Mouse (Mus musculus): ENCODE data around the gene Map3k5.
"Not testable (repeated sequence)": the region's sequence is repeated elsewhere in the genome, so short reads cannot be mapped to it uniquely, and the experiment has no call there.

Gene Map3k5

DNA sequence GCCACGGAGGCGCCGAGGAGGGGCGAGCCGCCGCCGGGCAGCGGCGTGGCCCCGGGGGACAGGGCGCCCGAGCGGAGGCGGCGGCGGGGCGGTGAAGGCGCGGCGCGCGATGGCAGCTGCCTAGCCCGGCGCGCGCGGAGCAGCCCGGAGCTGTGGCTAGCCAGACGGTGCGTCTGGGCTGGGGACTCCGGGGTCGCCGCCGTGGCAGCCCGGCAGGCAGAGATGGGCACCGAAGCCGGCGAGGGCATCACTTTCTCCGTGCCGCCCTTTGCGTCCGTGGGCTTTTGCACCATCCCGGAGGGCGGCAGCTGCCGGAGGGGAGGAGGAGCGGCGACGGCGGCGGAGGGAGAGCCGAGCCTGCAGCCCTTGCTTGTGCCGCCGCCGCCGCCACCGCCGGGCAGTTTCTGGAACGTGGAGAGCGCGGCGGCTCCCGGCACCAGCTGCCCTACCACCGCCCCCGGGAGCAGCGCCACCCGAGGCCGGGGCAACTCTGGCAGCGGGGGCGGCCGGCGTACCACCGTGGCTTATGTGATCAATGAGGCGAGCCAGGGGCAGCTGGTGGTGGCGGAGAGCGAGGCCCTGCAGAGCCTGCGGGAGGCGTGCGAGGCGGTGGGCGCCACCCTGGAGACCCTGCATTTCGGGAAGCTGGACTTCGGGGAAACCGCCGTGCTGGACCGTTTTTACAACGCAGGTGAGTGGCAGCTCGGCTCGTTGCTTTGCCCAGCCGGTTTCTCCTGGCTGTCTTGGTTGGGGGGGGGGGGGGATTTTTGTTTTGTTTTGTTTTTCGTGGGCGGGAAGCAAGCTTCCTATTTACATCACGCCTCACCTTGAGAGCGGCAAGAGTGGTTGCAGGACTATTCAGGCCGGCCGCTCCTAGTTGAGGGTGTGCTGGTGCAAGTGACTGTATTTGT, at the start of gene Map3k5:
TSS of gene Map3k5 (plus strand) at position 89 of the 911 bp plus-strand sequence.
- peak; percentile 42 to 75 for DNase-seq

DNA sequence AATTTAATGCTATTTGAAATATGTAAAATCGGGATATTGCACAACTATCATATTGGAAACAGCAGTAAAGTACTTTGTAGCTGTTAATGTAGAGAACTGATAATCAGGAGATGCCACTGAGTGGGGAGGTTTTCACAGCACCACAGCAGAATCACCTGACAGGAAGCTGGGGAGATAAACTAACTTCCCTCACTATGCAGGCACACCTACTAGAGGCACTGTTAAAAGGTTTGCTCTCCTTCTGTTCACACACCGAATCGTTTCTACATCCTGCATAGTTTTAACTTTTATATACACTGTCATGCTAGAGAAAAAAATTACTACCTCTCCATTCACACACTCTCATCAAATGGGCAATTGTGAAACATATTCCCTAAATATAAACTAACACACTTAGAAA, 48.0 kb upstream of the Map3k5 start:
- no peak for DNase-seq

DNA sequence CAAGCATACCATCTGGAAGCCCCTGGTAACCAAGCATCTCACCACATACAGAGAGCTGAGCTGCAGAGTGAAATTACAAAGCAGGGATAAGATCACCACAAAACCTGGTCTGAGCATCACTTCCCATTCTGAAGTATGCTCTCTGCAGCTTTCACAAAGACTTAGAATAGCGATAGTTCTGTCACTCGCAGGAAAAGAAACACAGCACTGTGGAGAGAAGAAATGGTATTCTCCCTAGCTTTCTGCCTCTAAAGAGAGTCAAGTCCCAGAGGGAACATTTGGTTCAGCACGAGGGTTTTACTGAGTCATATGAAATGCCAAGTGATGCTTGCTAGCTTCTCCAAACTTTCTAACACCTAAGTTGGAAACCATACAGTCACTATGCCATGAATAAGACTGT, 44.4 kb upstream of the Map3k5 start:
- no peak for DNase-seq

DNA sequence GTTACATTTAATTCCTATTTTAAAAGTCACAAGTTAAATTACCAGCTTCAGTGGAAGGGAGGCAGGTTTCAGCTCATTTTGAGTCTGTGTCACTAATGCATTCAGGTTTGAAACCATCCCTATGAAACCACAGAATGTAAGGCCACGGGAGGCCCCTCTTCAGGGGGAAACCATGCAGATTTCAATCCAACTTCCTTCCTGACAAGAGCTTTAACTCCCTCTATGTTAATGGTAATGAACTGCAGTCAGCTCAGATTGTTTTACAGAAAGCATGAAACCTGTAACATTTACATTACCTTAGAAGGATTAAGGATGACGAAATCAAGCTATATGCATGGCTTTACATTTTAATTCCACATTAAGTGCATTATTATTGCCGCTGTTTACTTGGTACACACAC, 42.6 kb upstream of the Map3k5 start:
- DNase-seq, result no peak

DNA sequence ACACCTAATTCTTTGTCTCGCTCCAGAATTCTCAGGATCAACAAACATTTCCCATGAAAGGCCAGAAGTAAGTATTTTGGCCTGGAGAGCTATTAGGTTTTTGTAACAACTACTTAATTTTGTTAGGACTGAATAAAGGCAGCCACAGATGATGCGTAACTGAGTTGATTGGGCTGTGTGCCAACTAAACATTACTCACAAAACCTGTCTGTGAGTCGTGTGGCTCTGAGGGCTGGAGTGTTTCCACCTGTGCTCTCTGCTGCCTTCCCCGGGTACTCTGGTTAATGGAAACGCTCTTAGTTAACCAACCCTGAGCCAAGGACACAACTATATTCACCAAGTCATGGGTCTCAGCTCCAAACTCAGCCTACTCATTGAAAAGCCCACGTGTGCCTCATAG, 41.1 kb upstream of the Map3k5 start:
- DNase-seq, result peak; percentile 17 to 30

DNA sequence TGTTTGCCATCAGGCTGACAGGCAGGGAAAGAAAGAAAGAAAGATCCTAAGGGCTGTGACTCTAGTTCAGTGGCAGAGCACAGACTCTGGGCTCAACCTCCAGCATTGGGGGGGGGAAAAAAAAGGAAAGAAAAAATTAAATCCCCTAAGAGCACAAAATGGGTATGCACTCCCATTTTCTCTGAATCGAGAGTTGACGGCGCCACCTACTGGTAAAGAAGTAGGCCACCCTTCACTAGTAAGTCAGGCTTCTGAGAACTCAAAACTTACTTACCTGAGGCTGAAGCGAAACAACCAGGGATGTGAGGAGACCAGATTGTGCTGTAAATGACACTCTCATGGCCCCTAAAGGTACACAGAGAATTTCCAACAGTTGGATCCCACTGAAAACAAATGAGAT, 40.3 kb upstream of the Map3k5 start:
- peak; percentile 29 to 60 for DNase-seq

DNA sequence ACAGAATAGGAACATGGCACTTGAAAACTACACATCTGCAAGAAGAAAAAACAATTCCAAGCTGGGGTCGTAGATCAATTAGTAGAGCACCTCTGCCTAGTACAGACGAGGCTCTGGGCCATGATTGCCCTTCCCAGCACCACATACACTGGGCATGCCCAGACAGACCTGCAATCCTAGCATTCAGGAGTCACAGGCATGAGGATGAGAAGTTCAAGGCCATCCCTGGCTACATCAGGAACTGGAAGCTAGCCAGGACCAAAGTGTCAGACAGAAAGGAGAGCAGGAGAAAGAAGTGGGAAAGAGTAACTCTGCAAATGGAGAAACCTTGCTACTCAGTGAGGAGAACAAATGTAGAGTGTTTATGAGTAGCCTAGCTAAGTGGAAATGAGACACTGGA, 34.1 kb upstream of the Map3k5 start:
- DNase-seq, result no peak

DNA sequence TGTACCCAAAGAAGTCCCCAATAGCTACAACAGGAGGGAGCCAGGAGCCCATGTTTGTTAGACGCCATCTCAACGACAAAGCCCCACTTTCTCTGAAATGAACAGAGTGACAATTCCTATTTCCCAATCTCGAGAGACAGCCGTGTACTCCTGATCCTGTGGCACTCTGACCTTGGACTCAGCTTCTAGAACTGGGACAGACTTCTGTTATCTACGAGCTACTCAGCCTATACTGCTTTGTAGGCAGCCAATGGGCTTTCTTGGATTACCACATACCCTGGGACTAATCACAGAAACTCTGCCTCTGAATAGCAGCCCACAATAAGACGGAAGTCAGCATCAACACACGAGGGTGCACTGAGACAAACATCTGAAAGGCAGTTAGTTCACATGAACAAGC, 32.3 kb upstream of the Map3k5 start:
- no peak for DNase-seq

DNA sequence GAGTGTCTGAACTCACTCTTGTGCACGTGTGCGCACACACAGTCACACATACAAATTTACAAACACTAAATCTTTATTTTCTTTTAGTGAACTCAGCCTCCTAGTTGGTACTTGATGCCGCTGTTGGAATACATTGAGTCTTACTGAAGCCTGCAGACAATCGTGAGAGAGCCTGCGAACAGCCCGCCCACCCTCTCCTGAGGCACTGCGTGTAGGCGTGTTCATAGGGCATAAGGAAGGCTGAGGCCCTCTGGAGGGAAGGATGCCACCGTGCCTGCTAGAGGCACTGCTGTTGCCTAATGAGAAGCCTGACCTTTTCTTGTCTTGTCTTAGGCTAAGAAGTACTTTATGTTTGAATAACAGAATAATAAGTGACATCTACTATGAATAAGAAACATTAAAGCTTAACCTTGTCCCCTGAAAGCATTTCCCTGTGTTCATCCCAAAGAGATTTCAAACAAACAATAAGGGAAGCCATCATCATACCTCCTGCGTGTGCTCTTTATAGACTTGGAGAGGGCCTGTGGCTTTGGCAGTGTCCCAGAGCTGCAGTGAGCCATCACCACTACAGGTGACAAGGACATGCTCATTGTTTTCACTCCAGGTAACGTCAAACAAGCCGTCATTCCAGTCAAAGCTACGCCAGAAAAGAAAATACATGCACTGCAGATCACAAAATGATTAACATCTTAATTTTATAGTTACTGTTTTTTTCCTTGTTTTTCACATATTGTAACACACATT, 30.0 kb upstream of the Map3k5 start:
- no peak for DNase-seq

DNA sequence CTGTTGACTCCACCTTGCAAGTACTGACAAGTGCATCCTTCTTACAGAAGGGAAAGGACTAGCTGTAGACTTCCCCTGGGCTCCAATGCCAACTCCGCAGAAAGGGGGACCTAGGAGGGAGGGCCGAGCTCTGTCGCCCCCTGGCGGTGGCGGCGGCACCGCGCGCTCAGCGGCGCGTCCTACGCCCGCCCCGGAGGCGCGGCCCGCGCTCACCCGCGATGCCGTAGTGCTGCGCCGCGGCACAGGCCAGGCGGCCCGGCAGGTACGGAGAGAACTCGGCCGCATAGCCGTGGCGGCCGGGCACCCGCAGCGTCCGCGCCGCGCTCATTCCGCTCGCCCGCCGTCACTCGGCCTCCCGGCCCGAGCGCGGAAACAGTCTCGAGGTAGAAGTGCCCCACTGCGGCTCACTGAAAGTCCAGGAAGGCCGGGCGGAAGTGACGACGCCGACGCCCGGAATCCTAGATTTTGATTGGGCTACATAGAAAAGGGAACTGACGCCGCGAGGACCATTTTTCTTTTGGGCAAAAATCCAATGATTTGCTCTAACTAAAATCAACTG, 26.9 kb upstream of the Map3k5 start, which contains the start of gene Pex7:
TSS of gene Pex7 (minus strand) at position 444 of the 559 bp plus-strand sequence.
- peak; percentile 96 for DNase-seq

DNA sequence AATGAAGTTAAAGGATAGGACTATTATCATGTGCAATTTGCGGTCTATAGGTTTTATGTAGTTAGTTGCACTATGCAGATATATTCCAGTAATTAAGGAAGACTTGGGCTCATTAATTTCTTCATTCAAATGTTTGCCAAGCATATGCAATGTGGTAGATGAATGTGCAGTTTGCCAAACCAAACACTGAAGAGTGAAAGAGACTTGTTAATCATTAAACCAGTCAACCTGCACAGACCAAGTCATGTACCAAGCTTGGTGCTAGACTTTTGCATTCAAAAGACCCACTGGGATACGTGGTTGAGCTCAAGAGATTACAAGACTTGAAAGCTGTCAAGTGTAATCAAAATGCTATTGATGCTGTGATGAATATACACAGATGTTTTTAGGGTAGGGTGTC, 26.2 kb upstream of the Map3k5 start:
- peak in 1 of 2 experiments; percentile 53 for DNase-seq

DNA sequence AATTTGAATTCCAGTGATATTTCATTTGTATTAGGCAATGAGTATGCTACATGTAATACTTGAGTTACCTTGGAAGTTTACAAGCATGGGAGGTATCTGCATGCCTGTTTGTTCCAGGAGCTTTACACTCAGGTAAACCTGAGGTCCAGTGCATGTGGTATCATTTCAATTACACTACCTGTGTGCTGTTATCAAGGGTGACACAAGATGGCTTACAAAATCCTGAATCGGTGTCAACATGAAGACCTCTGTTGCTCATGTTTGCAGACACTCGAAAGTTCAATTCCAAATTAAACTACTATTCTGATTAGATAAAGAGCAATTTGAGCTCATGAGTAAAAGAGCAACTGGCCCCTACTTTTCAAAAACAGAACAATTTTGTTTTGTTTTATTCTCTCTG, 23.8 kb upstream of the Map3k5 start:
- no peak for DNase-seq

DNA sequence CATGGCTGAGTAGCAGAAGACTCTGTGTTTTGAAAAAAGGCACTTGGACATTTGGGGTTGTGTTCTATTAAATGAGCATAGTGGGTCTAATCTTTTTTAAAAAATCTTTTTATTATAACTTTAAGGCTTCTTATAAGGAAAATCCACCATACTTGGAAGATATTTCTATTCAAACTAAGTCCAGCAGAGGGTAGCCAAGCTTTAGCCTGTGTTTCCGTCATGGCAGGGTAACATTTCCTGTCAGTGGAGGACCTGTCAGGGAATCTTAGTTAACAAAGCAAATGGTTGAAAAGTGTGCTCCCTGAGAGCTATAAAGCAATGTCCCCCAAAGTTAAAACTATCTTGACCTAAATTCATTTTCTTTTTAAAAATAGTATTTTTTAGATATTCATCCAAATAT, 22.7 kb upstream of the Map3k5 start:
- no peak for DNase-seq

DNA sequence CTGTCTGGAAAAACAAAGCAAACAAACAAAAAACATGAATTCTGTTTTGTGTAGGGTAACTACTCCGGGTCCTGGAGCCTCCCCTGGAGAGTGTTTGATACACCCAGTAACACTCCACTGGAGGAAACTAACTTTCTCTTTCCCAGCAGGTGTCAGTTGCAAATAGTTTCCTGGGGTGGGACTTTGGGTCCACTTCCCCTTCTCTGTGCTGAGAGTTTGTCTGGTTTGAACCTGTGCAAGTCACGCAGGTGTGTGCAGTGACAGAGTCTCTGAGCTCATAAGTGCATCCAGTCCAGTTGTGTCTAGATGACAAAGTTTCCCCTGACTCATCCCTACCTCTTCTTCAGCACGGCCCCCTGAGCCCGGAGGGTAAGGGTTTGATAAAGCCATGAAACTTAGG, 20.5 kb upstream of the Map3k5 start:
- no peak for DNase-seq

DNA sequence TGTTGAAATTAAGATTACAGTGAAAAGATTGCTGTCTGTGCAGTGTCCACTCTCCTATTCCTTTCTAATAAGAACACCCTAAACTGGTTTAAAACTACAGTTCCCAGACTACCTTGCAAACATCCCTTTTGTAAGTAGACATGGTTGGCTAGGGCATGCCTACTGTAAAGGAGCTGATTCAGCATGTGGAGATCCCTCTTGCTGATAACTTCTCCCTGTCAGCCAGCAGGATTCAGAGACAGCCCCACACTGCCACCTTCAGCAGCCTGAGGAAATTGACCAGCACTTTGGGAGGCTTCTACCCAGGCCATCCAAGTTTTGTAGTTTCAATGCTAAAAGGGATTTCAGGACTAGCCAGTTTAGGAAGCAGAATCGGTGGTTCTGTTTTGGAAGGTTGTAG, 19.0 kb upstream of the Map3k5 start:
- DNase-seq, result peak; percentile 83 to 86

DNA sequence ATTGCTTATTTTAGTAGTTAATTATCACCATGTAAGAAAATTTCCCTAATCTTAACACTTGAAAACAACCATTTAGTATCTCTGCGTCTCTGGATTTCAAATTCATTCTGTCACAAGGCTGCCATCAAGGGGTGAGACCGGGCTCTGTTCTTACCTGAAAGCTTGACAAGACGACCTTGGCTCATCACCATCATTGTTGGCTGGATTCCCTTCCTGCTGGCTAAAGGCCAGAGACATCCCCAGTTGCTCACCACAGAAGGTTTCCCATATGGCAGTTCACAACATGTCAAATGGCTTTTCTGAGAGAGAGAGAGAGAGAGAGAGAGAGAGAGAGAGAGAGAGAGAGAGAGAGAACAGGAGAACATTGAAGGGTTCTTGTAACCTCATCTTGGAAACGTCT, 11.9 kb upstream of the Map3k5 start:
- DNase-seq, result peak in 1 of 2 experiments; percentile 40

DNA sequence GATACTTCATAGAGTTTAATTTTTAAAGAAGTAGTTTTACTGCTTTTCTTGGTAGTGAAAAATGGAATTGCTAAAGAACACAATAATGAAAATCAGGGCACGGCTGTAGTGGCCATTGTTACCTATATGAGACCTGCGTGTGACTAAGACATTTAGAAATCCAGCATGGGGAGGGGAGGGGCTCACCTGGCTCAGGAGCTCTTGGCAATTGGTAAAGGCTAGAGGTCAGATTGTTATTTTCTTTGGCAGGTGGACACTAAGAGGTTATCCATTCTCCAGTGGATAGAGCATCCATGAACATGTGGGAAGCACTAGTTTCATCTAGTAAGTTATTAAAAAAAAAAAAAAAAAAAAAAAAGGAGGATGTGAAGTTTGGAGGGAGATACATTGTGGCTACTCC, 10.0 kb upstream of the Map3k5 start:
- DNase-seq, result no peak

DNA sequence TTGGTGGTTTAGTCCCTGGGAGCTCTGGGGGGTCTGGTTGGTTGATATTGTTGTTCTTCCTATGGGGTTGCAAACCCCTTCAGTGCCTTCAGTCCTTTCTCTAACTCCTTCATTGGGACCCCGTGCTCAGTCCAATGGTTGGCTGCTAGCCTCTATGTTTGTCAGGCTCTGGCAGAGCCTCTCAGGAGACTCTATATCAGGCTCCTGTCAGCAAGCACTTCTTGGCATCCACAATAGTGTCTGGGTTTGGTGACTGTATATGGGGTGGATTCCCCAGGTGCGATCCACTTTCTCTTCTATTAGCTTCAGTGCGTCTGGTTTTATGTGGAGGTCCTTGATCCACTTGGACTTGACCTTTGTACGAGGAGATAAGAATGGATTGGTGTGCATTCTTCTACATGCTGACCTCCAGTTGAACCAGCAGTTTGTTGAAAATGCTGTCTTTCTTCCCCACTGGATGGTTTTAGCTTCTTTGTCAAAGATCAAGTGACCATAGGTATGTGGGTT, 7.8 kb upstream of the Map3k5 start:
- not testable (repeated sequence) for DNase-seq

DNA sequence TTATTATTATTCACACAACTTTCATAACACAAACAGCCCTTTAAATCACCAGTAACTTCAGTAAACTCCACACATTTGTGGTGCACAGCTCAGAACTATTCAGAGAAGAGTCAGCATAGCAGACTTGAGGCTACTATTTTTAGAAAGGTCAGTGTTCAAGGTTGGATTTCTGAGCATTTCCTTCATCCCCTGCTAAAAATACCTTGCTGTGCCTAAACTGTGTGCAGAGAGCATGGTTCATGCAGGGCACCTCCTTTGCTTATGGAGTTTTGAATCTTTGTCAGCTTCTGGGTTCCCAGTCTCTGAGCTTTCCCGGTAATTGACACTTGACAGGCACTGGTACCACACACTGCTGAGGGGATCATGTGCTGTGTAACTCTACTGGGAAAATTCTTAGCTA, 6.1 kb upstream of the Map3k5 start:
- no peak for DNase-seq

DNA sequence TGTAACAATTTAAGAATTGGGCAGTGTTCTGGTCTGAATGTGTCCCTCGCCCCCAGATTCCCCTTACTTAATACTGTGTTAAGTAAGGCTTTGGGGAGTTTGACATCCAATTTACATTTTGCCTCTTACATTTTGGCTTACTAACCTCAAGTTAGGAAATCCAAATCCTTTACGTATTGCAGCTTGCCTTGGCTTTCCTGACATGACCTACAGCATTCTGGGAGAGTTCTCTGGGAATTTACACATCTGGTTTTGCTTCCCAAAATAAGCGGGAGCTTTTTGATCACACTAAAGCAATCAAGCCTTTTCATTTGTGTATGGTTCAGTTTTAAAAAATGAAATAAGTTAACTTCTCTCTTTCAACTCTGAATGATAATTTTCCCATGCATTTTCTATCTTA, 1.3 kb upstream of the Map3k5 start:
- DNase-seq, result no peak

DNA sequence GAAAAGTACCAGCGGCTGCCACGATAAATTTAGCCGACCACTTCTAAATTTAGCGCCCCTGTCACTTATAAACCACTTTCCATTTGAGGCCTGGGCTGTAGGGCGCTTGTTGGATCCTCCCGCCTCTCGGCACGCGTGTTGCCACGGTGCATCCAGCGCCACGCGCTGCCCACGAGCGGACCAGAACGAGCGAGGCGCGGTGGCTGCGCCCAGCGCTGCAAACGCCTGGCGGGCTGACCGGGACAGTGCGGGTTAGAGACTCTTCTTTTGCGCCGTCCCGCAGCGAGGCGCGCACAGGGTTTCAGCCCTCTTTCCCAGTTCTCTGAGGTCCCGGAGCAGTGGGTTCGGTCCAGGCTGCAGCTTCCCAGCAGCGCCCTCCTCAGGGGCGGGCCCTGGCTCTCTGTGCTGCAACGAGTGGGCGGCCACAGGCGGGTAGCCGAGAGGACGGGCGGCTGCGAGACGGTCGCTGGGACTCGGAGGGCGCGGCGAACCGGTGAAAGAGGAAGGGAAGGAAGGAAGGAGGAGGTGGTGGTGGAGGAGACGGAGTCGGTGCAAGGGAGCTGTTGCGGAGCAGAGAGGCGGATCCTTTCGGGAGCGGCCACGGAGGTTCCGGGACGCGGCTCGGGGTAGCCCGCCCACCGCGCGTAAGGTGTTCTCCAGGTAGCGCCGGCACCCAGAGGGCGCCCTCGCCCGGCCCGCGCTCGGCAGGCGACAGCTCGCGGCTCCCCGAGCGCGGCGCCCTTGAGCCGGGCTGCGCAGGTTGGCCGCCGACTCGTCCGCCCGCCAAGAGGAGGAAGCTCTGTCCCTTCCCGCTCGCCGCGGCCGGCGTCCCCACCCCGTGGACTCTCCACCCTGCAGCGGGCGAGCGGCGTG, 525 bp upstream of the Map3k5 start:
- DNase-seq, result peak; percentile 91 to 94

DNA sequence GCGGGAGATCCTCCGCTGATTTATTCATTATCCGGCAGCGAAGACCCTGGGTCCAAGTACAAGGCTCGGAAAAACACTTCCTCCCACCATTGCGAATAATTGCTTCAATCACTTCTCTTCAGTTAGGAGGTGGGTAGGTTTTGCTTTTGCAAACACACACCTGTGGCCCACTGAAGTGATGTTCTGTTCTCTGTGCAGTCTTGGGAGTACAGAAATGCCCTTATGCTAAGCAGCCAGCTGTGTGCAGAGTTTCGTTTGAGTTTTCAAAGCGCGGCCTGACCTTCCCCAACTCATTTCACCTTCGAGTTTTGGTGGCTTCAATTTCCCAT, 987 bp downstream of the Map3k5 start:
- peak in 1 of 2 experiments; percentile 49 for DNase-seq
